Mouse (Mus musculus) G1E (cell line): ENCODE data around the gene Mchr1. TPM values are rescaled to one million over a fixed set of nuclear protein-coding genes. Genes with fewer than 3 reads are reported as not detected.

ENCODE experiments used
- ATAC-seq: 2 replicates; pipeline ENCODE4 v1.8.0; 2016; ENCODE audit warnings: mild to moderate bottlenecking; ENCODE audit not compliant: insufficient number of reproducible peaks, poor library complexity, low FRiP score, severe bottlenecking; ENCODE audit errors: extremely low read depth
- DNase-seq: peaks from one replicate; pipeline ENCODE4 v3.0.0; 2012; ENCODE audit warnings: low spot score
- H3K27me3 ChIP-seq: 2 replicates; pipeline ENCODE4 v1.6.1; 2012; ENCODE audit warnings: mild to moderate bottlenecking, low read length, inconsistent platforms; ENCODE audit not compliant: insufficient read depth
- H3K36me3 ChIP-seq: replicated peaks from 2 replicates; pipeline ENCODE3; 2012; ENCODE audit warnings: mild to moderate bottlenecking, inconsistent platforms
- H3K4me1 ChIP-seq: 2 replicates; pipeline ENCODE4 v1.6.1; 2012; ENCODE audit warnings: low read depth, low read length, inconsistent platforms, mixed read lengths; ENCODE audit not compliant: insufficient read depth
- H3K4me3 ChIP-seq: 2 replicates; pipeline ENCODE4 v1.5.1; 2012; ENCODE audit warnings: low read depth, mild to moderate bottlenecking, inconsistent platforms, low read length, moderate library complexity, mixed read lengths
- H3K9me3 ChIP-seq: replicated peaks from 2 replicates; pipeline ENCODE4 v1.6.1; 2012; ENCODE audit warnings: inconsistent platforms
- CTCF ChIP-seq: IDR thresholded peaks from 2 replicates; pipeline ENCODE4 v1.5.1; 2012; ENCODE audit warnings: low read depth, low read length, inconsistent platforms, mixed read lengths
- GATA1 ChIP-seq: IDR thresholded peaks from 2 replicates; pipeline ENCODE4 v1.6.1; 2012; ENCODE audit warnings: borderline replicate concordance, low read length, inconsistent platforms, mixed read lengths
- GATA2 ChIP-seq: IDR thresholded peaks from 2 replicates; pipeline ENCODE4 v1.6.1; 2012; ENCODE audit warnings: low read depth, low read length, inconsistent platforms, borderline replicate concordance
- POLR2AphosphoS5 ChIP-seq: IDR thresholded peaks from 2 replicates; pipeline ENCODE4 v1.6.1; 2012; ENCODE audit warnings: low read depth, low read length, inconsistent platforms; ENCODE audit not compliant: insufficient replicate concordance
- TAL1 ChIP-seq: conservative IDR thresholded peaks from 2 replicates; pipeline ENCODE4 v1.6.1; 2012; ENCODE audit warnings: low read depth, low read length, inconsistent platforms, mixed read lengths
- polyA plus RNA-seq: library from polyadenylated mRNA; stranded (reverse); fragments of >175 nt; gene quantifications from 2 replicates; pipeline ENCODE4 v1.2.3, GENCODE M21; 2012
- total RNA-seq, 2 experiments: library from RNA; stranded (forward) in 1 of 2; stranded (reverse) in 1 of 2; fragments of 200-1000 nt in 1 of 2; fragments of >200 nt in 1 of 2; fragmentation: Nextera tagmentation in 1 of 2; gene quantifications; 2 replicates each; pipeline ENCODE4 v1.2.3; 2014 to 2017

Mchr1 gene
- total and polyA plus RNA-seq, 3 experiments = 0.22 TPM; not detected in 2

DNA sequence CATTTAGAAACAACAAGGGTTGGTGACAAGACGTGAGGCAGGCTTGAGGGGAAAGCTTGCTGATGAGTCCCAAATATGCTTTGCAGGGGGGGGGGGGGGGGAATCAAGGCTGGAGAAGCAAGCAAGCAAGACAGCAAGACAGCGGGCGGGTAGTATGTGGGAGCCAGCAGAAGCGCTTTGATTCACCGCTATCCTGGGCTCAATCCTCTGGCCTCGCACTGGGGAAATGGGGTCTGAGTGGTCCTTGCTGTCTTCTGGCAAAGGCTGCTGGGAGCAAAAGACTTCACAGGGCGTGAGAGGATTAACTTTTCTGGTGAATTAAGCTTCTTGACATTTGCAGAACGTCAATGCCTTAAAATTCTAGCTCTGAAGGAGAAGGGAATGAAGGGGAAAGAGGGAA lies 763 bp downstream of the Mchr1 start:
- no peak for ATAC-seq
- no peak for DNase-seq

DNA sequence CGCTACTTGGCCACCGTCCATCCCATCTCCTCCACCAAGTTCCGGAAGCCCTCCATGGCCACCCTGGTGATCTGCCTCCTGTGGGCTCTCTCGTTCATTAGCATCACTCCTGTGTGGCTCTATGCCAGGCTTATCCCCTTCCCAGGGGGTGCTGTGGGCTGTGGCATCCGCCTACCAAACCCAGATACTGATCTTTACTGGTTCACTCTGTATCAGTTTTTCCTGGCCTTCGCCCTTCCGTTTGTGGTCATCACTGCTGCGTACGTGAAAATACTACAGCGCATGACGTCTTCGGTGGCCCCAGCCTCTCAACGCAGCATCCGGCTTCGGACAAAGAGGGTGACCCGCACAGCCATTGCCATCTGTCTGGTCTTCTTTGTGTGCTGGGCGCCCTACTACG lies 2.2 kb downstream of the Mchr1 start:
- TF ChIP-seq POLR2AphosphoS5 (no peak), GATA2 (no peak), GATA1 (no peak), TAL1 (no peak), CTCF (no peak)
- Histone ChIP-seq H3K27me3 (peaks cover 38% of the 10 kb centered on the region), H3K4me1 (no peaks in the 10 kb centered on the region), H3K36me3 (no peaks in the 10 kb centered on the region), H3K4me3 (no peak overlapping the region), H3K9me3 (no peaks in the 10 kb centered on the region)
- no peak for ATAC-seq
- no peak for DNase-seq

More for the DNA sequence above, 763 bp downstream of the Mchr1 start:
- H3K9me3 ChIP-seq = no peaks in the 10 kb centered on the region
- no peaks in the 10 kb centered on the region for H3K4me1 ChIP-seq
- TF ChIP-seq GATA2 (no peak), GATA1 (no peak), POLR2AphosphoS5 (no peak)
- no peak overlapping the region for H3K4me3 ChIP-seq
- H3K36me3 ChIP-seq = no peaks in the 10 kb centered on the region
- peaks cover 38% of the 10 kb centered on the region for H3K27me3 ChIP-seq

DNA sequence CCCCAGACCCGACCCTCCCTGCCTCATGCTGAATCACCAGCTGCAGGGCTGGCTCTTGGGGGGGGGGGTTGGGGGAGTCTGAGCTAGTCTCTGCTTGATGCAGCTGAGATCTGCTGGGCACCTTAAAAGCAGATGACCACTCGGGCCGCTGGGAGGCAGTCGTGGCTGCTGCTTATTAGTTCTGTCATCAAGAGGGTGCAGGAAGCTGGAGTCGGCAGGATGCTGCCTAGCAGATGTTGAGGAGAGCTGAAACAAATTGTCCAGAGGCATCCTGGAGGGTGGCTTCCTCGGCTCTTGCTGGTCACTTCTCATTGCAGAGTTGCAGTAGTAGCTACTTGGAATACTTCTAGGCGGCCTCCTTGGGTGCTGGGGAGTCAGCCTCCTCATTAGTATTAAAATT lies 4.0 kb downstream of the Mchr1 start:
- Histone ChIP-seq H3K27me3 (peaks cover 31% of the 10 kb centered on the region), H3K9me3 (no peaks in the 10 kb centered on the region), H3K36me3 (no peaks in the 10 kb centered on the region), H3K4me1 (no peaks in the 10 kb centered on the region), H3K4me3 (no peak overlapping the region)
- TF ChIP-seq GATA1 = no peak
- TF ChIP-seq GATA2 = no peak
- TF ChIP-seq CTCF = no peak
- no peak for TF ChIP-seq TAL1
- no peak for TF ChIP-seq POLR2AphosphoS5
- DNase-seq (no peak), ATAC-seq (no peak)

DNA sequence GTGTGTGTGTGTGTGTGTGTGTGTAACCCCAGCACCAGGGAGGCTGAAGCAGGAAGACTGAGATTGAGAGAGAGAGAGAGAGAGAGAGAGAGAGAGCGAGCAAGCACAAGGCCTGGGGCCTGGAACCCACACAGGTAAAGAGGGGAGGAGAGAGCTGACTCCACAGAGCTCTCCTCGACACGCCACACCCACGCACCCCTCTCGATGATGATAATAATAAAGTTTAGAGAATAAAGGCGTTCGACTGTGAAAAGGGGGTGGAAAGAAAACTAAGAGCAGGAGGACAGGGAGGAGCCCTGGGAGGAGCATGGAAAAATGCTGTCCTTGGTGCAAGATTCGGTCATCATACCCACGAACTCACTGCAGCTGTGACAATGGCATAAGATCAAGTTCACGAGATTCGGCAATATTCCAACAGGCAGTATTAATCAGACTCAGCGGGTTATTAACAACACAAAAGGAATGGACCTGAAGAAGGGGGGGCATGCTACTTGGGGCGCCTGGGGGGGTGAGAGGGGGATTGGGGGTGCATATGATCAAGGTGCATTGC lies 4.6 kb downstream of the Mchr1 start:
- Histone ChIP-seq H3K4me3 (no peak overlapping the region), H3K36me3 (no peaks in the 10 kb centered on the region), H3K9me3 (no peaks in the 10 kb centered on the region), H3K4me1 (no peaks in the 10 kb centered on the region), H3K27me3 (peaks cover 26% of the 10 kb centered on the region)
- ATAC-seq = no peak
- TF ChIP-seq TAL1 (no peak), POLR2AphosphoS5 (no peak), CTCF (no peak)
- DNase-seq = no peak

GRCm38 (mm10) chr15:81246890-81247289 lies 11.6 kb downstream of the Mchr1 start:
- Histone ChIP-seq H3K9me3 (no peaks in the 10 kb centered on the region), H3K27me3 (peaks cover 24% of the 10 kb centered on the region), H3K36me3 (no peaks in the 10 kb centered on the region), H3K4me1 (no peaks in the 10 kb centered on the region), H3K4me3 (no peak overlapping the region)
- TF ChIP-seq GATA1 = no peak
- no peak for TF ChIP-seq POLR2AphosphoS5
- TF ChIP-seq TAL1 = no peak
- TF ChIP-seq GATA2 = no peak
- no peak for TF ChIP-seq CTCF
- no peak for DNase-seq
- ATAC-seq = no peak

DNA sequence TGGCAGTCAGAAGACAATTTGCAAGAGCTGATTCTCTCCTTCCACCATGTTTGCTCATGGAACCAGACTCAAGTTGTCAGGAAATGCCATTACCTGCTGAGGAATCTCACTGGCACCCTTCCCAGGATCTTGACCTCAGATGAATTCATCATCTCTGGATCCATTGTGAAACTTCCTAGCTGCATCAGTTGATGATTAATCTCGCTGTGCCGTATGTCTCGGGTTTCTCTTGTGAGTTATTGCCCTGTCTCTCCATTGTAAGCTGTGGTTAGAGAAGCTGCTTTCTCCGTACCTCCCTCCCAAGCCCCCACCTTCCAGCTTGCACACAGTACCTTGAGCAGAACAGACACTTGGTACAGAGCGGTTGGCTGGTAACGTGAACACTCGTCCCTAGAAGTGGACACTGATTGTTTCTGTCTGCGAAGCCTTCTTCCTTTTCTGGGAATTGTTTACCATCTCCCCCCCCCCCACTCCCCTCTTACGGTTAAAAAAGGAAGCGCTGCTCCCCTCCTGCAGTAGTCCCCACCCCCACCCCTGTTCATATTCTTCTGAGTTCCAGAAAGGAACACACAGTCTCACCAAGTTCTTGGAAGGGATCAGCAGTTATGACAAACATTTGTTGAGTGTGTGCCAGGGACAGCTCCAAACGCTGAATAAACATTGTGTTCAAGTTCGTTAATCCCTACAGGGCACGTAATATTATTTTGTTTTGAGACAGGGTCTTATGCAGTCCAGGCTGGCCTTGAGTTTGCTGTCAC lies 12.5 kb downstream of the Mchr1 start:
- TF ChIP-seq TAL1 (no peak), CTCF (no peak), GATA2 (no peak)
- no peak for DNase-seq
- no peak overlapping the region for H3K4me3 ChIP-seq
- peaks cover 25% of the 10 kb centered on the region for H3K27me3 ChIP-seq
- H3K4me1 ChIP-seq = no peaks in the 10 kb centered on the region
- no peak for ATAC-seq
- no peaks in the 10 kb centered on the region for H3K9me3 ChIP-seq
- H3K36me3 ChIP-seq = no peaks in the 10 kb centered on the region

DNA sequence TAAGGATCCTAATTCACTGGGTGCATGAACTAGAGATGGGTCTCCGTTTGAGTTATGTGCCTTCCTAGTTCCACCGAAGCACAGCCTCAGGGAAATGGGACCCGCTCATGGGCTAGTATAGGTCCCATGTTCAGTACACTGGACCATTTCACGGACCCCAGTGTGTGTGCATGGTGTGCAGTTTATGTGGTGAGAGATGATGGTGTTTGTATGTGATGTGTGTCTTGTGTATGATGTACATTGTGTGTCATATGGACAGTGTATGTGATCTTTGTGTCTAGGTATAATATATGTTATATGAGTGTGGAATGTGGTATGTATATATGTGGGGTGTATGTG lies 13.0 kb downstream of the Mchr1 start:
- ATAC-seq (no peak), DNase-seq (no peak)
- Histone ChIP-seq H3K4me3 (no peak overlapping the region), H3K27me3 (peaks cover 27% of the 10 kb centered on the region), H3K4me1 (no peaks in the 10 kb centered on the region), H3K9me3 (no peaks in the 10 kb centered on the region), H3K36me3 (no peaks in the 10 kb centered on the region)
- TF ChIP-seq TAL1 = no peak
- TF ChIP-seq GATA2 = no peak
- no peak for TF ChIP-seq CTCF
- TF ChIP-seq POLR2AphosphoS5 = no peak
- TF ChIP-seq GATA1 = no peak
